Mouse (Mus musculus) CD4-positive, CD25-positive, alpha-beta regulatory T cell, adult 9 weeks (primary cell): ENCODE results near the gene Cox15. TPM values are rescaled to one million over a fixed set of nuclear protein-coding genes. Genes with fewer than 3 reads are reported as not detected.

Experiments
- polyA plus RNA-seq: library from polyadenylated mRNA; unstranded; fragments of 100-300 nt; shearing (Covaris generic); gene quantifications from one replicate; pipeline ENCODE4 v1.2.1, GENCODE M21; 2017

Gene Cox15
- 40.5 TPM for polyA plus RNA-seq

DNA sequence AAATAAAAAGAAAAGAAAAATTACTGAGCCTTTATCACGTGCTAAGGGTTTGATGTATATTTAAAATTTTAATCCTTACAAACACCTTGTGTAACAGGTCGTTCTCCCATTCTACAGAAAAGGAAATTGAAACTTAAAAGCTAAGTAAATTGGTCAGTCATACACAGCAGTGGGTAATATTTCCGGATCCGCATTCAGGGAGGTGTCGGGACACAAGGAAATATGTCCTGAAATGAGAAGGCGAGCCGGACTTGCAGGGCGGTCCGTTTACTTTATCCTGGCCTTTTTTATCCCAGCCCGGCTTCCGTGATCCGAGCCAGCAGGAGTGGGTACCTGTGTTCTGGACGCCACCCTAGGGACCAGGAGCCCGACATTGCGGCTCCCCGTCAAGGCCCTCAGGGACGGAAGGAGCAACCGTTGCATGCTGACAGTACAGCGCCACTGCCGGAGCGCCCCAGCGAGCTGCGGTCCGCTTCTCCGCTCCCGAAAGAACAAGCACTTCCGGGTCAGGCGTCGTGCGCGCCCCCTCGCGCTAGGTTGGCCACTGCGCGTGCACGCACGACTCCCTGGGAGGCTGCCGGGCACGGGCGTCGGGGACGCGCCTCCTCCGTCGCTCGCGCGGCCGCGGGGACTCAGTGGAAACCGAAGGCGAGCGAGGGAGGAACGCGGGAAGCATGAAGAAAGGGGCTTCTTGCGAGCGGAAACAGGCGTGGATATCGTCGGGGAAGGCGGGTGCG lies at the start of gene Cox15, which contains the start of gene Cutc:
Gene Cox15, minus strand, starts transcription at position 512 of the 737 bp plus-strand sequence.
Gene Cutc, plus strand, starts transcription at position 508 of the 737 bp plus-strand sequence.

DNA sequence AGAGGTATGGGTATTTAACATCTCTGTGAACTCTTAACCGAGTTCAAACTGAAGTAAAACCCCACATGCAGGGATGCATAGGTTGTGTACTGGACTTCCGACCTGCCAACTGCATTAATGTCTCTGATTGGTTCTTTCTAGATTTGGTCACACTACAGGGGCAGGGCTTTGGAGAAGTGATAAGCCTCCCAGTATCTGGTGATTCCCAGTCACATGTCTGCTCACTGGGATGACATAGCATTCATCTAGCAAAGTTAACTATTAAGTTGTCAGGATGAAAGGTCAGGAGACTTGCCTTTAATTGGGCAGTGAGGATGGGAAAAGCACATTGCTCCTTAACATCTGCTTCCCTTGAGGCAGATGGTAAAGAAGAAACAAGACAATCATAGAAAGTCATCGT lies 29.2 kb upstream of the Cox15 start, which contains the start of gene Abcc2:
Gene Abcc2, plus strand, starts transcription at position 213 of the 400 bp plus-strand sequence.

DNA sequence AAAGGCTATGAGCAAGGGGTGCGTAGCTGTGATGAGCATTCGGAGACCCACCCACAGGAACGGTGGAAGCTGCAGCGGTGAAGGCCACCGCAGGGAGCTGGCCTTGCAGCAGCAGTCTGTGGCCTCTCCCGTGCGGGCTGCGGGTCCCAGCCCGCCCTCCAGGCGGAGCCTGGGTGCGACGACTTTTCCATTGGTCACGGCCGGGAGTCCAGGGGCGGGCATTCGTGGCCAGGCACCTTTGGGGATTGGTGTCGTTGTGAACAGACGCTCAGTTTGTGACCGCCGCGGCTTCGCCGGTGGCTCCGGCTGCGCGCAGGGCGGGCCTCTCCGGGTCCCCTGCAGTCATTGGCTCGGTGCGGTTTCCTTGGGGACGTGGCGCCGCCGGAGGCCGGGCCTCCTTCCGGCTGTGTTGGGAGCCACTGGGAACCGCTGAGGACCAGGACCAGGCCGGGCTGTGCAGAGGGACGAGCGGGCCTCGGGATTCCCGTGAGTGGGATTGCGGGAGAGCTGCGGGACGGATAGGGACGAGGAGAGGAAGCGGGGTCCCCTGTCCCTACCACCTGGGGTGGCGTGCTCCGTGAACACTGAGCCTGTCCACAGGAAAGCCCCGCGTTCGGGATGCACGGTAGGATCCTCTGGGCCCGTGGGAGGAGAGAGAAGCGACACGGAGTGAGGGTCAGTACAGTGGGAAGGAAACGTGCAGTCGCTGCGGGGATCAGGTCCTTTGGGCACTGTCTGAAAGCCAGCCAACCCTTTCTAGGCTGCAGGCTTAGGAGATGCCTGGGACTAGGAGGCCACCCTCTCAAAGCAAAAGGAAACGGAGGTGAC lies 63.2 kb downstream of the Cox15 start, which contains the start of gene Entpd7:
Gene Entpd7, plus strand, starts transcription at position 254 of the 828 bp plus-strand sequence.

Other genes starting within 250 kb of the Cox15 start
- gene Got1, start 228.4 kb downstream of the Cox15 start, polyA plus RNA-seq, result 44.9 TPM
- gene Nkx2-3, start 140.7 kb downstream of the Cox15 start, polyA plus RNA-seq, result not detected
- gene Slc25a28, start 78.1 kb downstream of the Cox15 start, polyA plus RNA-seq, result 5.2 TPM
- gene Entpd7, start 63.3 kb downstream of the Cox15 start, polyA plus RNA-seq, result 4.3 TPM
- gene Cutc, start within 50 bp of the Cox15 start, polyA plus RNA-seq, result 14.6 TPM
- not detected for gene Abcc2, start 29.2 kb upstream of the Cox15 start, polyA plus RNA-seq
- 7.3 TPM for gene Dnmbp, start 187.2 kb upstream of the Cox15 start, polyA plus RNA-seq
- not detected for gene Cpn1, start 233.6 kb upstream of the Cox15 start, polyA plus RNA-seq